Comparison of ENCODE assay signal across 8 mouse cellular contexts in the genomic region with DNA sequence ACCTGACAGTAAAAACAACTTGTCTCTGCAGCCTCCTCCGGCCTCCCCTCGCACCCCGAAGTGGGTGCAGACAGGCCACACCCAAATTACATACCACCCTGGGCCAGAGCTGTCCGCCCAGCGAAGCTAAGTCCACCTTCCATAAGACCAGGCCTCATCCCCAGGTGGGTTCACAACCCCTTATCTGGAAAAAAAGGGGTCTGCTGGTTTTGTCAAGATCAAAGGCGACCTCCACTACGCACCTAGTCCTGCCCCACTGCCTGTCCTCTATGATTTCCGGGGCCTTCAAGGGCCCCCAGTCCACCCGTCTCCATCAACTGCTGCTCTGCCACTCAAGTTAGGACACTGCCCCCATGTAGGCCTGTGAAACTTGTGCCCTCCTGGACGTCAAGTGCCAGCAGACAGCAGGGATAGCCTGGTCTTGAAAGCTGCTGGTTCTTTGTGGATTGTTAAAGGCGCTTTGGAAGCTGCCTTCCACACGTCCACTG. TPM values are rescaled to one million over a fixed set of nuclear protein-coding genes. Genes with fewer than 3 reads are reported as not detected.
DNase-seq lines count a peak whose midpoint lies in the region; ATAC-seq and TF ChIP-seq lines count a peak whose summit lies in the region.

No protein-coding gene starts in this region.

- TF ChIP-seq CTCF in G1E (IDR thresholded peaks at IDR 0.05; ENCODE audit: low read depth, low read length), result no peak

- H3K4me2 ChIP-seq in heart, embryonic 13.5 days, result peak overlapping the region; percentile 80
- H3K4me2 ChIP-seq in forebrain, embryonic 15.5 days (replicated peaks), result peak overlapping the region; percentile 65
- H3K4me2 ChIP-seq in liver, embryonic 13.5 days, result peak overlapping the region; percentile 84
- peak overlapping the region; percentile 80 for H3K4me2 ChIP-seq in stomach, embryonic 16.5 days (ENCODE audit: low read depth, low read length)

- peak overlapping the region; percentile 100 for H3K27ac ChIP-seq in heart, embryonic 13.5 days (replicated peaks)
- peak overlapping the region; percentile 98 for H3K27ac ChIP-seq in forebrain, embryonic 15.5 days (replicated peaks)
- peak overlapping the region; percentile 99 for H3K27ac ChIP-seq in liver, embryonic 13.5 days
- peak overlapping the region; percentile 98 for H3K27ac ChIP-seq in stomach, embryonic 16.5 days (ENCODE audit: low read length)

- H3K9ac ChIP-seq in heart, embryonic 13.5 days, result peak overlapping the region; percentile 81
- H3K9ac ChIP-seq in forebrain, embryonic 15.5 days (replicated peaks), result peak overlapping the region; percentile 47; the same call in 1 of the 2 replicates
- peak overlapping the region; percentile 89 for H3K9ac ChIP-seq in liver, embryonic 13.5 days
- H3K9ac ChIP-seq in stomach, embryonic 16.5 days (ENCODE audit: low read length), result peak overlapping the region; percentile 79

- H3K9me3 ChIP-seq in heart, embryonic 13.5 days, result no peaks in the 10 kb centered on the region
- no peaks in the 10 kb centered on the region for H3K9me3 ChIP-seq in G1E (replicated peaks)
- no peaks in the 10 kb centered on the region for H3K9me3 ChIP-seq in forebrain, embryonic 15.5 days
- no peaks in the 10 kb centered on the region for H3K9me3 ChIP-seq in liver, embryonic 13.5 days (replicated peaks)
- H3K9me3 ChIP-seq in stomach, embryonic 16.5 days (replicated peaks; ENCODE audit: control insufficient read depth, low read length), result no peaks in the 10 kb centered on the region

- peak overlapping the region; percentile 40 for H3K4me3 ChIP-seq in heart, embryonic 13.5 days
- H3K4me3 ChIP-seq in G1E (ENCODE audit: low read depth, low read length), result peak overlapping the region; percentile 86
- H3K4me3 ChIP-seq in forebrain, embryonic 15.5 days, result peak overlapping the region; percentile 41
- peak overlapping the region; percentile 66 for H3K4me3 ChIP-seq in liver, embryonic 13.5 days (replicated peaks)
- peak overlapping the region; percentile 51 for H3K4me3 ChIP-seq in stomach, embryonic 16.5 days (replicated peaks; ENCODE audit: low read length)

- H3K36me3 ChIP-seq in heart, embryonic 13.5 days, result no peaks in the 10 kb centered on the region
- H3K36me3 ChIP-seq in G1E (replicated peaks), result peaks cover 35% of the 10 kb centered on the region
- H3K36me3 ChIP-seq in forebrain, embryonic 15.5 days, result no peaks in the 10 kb centered on the region
- no peaks in the 10 kb centered on the region for H3K36me3 ChIP-seq in liver, embryonic 13.5 days
- H3K36me3 ChIP-seq in stomach, embryonic 16.5 days (ENCODE audit: control insufficient read depth, insufficient read depth, low read length), result no peaks in the 10 kb centered on the region

- WGBS in heart, embryonic 13.5 days, result 60% methylated on average over 12 of the region's 12 CpGs
- WGBS in forebrain, embryonic 15.5 days, result 86% methylated on average over 12 of the region's 12 CpGs
- WGBS in liver, embryonic 13.5 days (ENCODE audit: insufficient replicate concordance), result 29% methylated on average over 12 of the region's 12 CpGs
- WGBS in stomach, embryonic 16.5 days, result 56% methylated on average over 12 of the region's 12 CpGs

- no peak for ATAC-seq in heart, embryonic 13.5 days (ENCODE audit: extremely low read depth, insufficient number of reproducible peaks, low FRiP score, low TSS enrichment)
- ATAC-seq in G1E (ENCODE audit: extremely low read depth, insufficient number of reproducible peaks, low FRiP score, poor library complexity, severe bottlenecking), result no peak
- no peak for ATAC-seq in forebrain, embryonic 15.5 days (replicated peaks)
- ATAC-seq in liver, embryonic 13.5 days (ENCODE audit: low read depth), result no peak
- no peak for ATAC-seq in stomach, embryonic 16.5 days (ENCODE audit: insufficient read depth, low FRiP score)

- no peaks in the 10 kb centered on the region for H3K27me3 ChIP-seq in heart, embryonic 13.5 days (replicated peaks)
- no peaks in the 10 kb centered on the region for H3K27me3 ChIP-seq in G1E (ENCODE audit: insufficient read depth, low read length)
- H3K27me3 ChIP-seq in forebrain, embryonic 15.5 days, result no peaks in the 10 kb centered on the region
- H3K27me3 ChIP-seq in liver, embryonic 13.5 days, result no peaks in the 10 kb centered on the region
- H3K27me3 ChIP-seq in stomach, embryonic 16.5 days (ENCODE audit: control insufficient read depth, insufficient read depth, low read length), result no peaks in the 10 kb centered on the region

- no peak for DNase-seq in heart, postnatal 36 days
- DNase-seq in G1E (ENCODE audit: low spot score), result no peak
- peak; percentile 52 for DNase-seq in liver, embryonic 13.5 days
- DNase-seq in urinary bladder, postnatal 36 days (ENCODE audit: low spot score in 2 of 2), result no peak
- DNase-seq in retina, postnatal 1 day, result no peak

- peaks cover 93% of the 10 kb centered on the region for H3K4me1 ChIP-seq in heart, embryonic 13.5 days
- H3K4me1 ChIP-seq in G1E (ENCODE audit: insufficient read depth, low read depth, low read length), result peaks cover 93% of the 10 kb centered on the region
- peaks cover 74% of the 10 kb centered on the region for H3K4me1 ChIP-seq in forebrain, embryonic 15.5 days
- H3K4me1 ChIP-seq in liver, embryonic 13.5 days (replicated peaks), result peaks cover 97% of the 10 kb centered on the region
- H3K4me1 ChIP-seq in stomach, embryonic 16.5 days (ENCODE audit: control insufficient read depth, insufficient read depth, low read length), result peaks cover 65% of the 10 kb centered on the region

- intact Hi-C loops in heart, postnatal 36 days (cut with DNase I), result loop anchor here (1.0 kb wide), 2 partner anchors 27 to 43 kb away; no protein-coding TSS in a partner anchor

RNA-seq across cellular contexts. Expression of a gene that starts 30.2 kb away (rescaled TPM):
- 27.4 and 29.0 TPM in 2 replicates for polyA plus RNA-seq in heart, embryonic 13.5 days (2015; fragmentation: Nextera tagmentation; extraction: Ambion mirVana)
- 10 to 100 TPM; 11.4 to 11.7 TPM for total RNA-seq in heart, postnatal 36 days (2021)
- total RNA-seq in G1E (2014; fragmentation: Nextera tagmentation) (8.9 and 15.1 TPM in 2 replicates), G1E (2017) (14.5 and 15.2 TPM in 2 replicates)
- polyA plus RNA-seq in G1E (2012), result 21.0 and 21.9 TPM in 2 replicates
- 19.5 and 23.3 TPM in 2 replicates for polyA plus RNA-seq in forebrain, embryonic 15.5 days (2015; fragmentation: Nextera tagmentation; extraction: Ambion mirVana)
- 13.9 and 15.8 TPM in 2 replicates for polyA plus RNA-seq in liver, embryonic 13.5 days (2015; fragmentation: Nextera tagmentation; extraction: Ambion mirVana)
- polyA plus RNA-seq in stomach, embryonic 16.5 days (2015; fragmentation: Nextera tagmentation; extraction: Ambion mirVana), result 27.4 and 29.5 TPM in 2 replicates

RNA-seq across cellular contexts. Expression of a gene that starts 32.7 kb away (rescaled TPM):
- polyA plus RNA-seq in heart, embryonic 13.5 days (2015; fragmentation: Nextera tagmentation; extraction: Ambion mirVana), result 3.7 and 4.2 TPM in 2 replicates
- total RNA-seq in heart, postnatal 36 days (2021), result 1 to 10 TPM; 3.4 to 4.2 TPM
- total RNA-seq in G1E (2014; fragmentation: Nextera tagmentation) (3.5 and 6.4 TPM in 2 replicates), G1E (2017) (10.9 and 12.5 TPM in 2 replicates)
- 0.68 and 0.93 TPM in 2 replicates for polyA plus RNA-seq in G1E (2012)
- 1.2 and 1.7 TPM in 2 replicates for polyA plus RNA-seq in forebrain, embryonic 15.5 days (2015; fragmentation: Nextera tagmentation; extraction: Ambion mirVana)
- polyA plus RNA-seq in liver, embryonic 13.5 days (2015; fragmentation: Nextera tagmentation; extraction: Ambion mirVana), result 5.7 and 6.8 TPM in 2 replicates
- polyA plus RNA-seq in stomach, embryonic 16.5 days (2015; fragmentation: Nextera tagmentation; extraction: Ambion mirVana), result 5.1 and 5.5 TPM in 2 replicates

RNA-seq across cellular contexts. Expression of a gene that starts 49.1 kb away (rescaled TPM):
- 1.9 and 2.0 TPM in 2 replicates for polyA plus RNA-seq in heart, embryonic 13.5 days (2015; fragmentation: Nextera tagmentation; extraction: Ambion mirVana)
- under 1 TPM; 0.57 to 0.64 TPM for total RNA-seq in heart, postnatal 36 days (2021)
- total RNA-seq in G1E (2014; fragmentation: Nextera tagmentation), result 0.90 and 2.1 TPM in 2 replicates
- 2.0 and 2.4 TPM in 2 replicates for total RNA-seq in G1E (2017)
- polyA plus RNA-seq in G1E (2012), result 0.70 and 1.0 TPM in 2 replicates
- polyA plus RNA-seq in forebrain, embryonic 15.5 days (2015; fragmentation: Nextera tagmentation; extraction: Ambion mirVana), result 12.9 and 14.3 TPM in 2 replicates
- 2.5 TPM in 2 replicates for polyA plus RNA-seq in liver, embryonic 13.5 days (2015; fragmentation: Nextera tagmentation; extraction: Ambion mirVana)
- 1.7 and 1.8 TPM in 2 replicates for polyA plus RNA-seq in stomach, embryonic 16.5 days (2015; fragmentation: Nextera tagmentation; extraction: Ambion mirVana)
